Mouse (Mus musculus): Measurements from ENCODE around the gene Slc29a2.

- no peak for TF ChIP-seq EP300 (IDR thresholded peaks at IDR 0.05; ENCODE audit: low read depth)
- no peak for TF ChIP-seq CTCF (IDR thresholded peaks at IDR 0.05; ENCODE audit: low read depth)
Measured at GRCm38 (mm10) chr19:5021416-5021815, 2.2 kb upstream of the Slc29a2 start.
